Mouse (Mus musculus): ENCODE results near the gene Slc45a1. TPM values are rescaled to one million over a fixed set of nuclear protein-coding genes. Genes with fewer than 3 reads are reported as not detected.
"Not testable (repeated sequence)": the region's sequence is repeated elsewhere in the genome, so short reads cannot be mapped to it uniquely, and the experiment has no call there.

The Slc45a1 gene
- total RNA-seq, 2 experiments from 2014 or later, result not detected

- no peak for ATAC-seq (replicated peaks; ENCODE audit: low FRiP score, low TSS enrichment, poor library complexity, severe bottlenecking)
Measured at GRCm38 (mm10) chr4:150615251-150616028, 36.5 kb downstream of the Slc45a1 start.

- no peak for ATAC-seq (replicated peaks; ENCODE audit: low FRiP score, low TSS enrichment, poor library complexity, severe bottlenecking)
Measured at GRCm38 (mm10) chr4:150613715-150614114, 38.3 kb downstream of the Slc45a1 start.

- no peak for ATAC-seq (replicated peaks; ENCODE audit: low FRiP score, low TSS enrichment, poor library complexity, severe bottlenecking)
Measured at GRCm38 (mm10) chr4:150608670-150609069, 43.3 kb downstream of the Slc45a1 start.

GRCm38 (mm10) chr4:150606449-150607161, 45.4 kb downstream of the Slc45a1 start:
- ATAC-seq (replicated peaks; ENCODE audit: low FRiP score, low TSS enrichment, poor library complexity, severe bottlenecking), result no peak

GRCm38 (mm10) chr4:150605804-150606203, 46.2 kb downstream of the Slc45a1 start:
- no peak for ATAC-seq (replicated peaks; ENCODE audit: low FRiP score, low TSS enrichment, poor library complexity, severe bottlenecking)

GRCm38 (mm10) chr4:150603366-150604061, 48.5 kb downstream of the Slc45a1 start:
- ATAC-seq (replicated peaks; ENCODE audit: low FRiP score, low TSS enrichment, poor library complexity, severe bottlenecking), result no peak

GRCm38 (mm10) chr4:150601489-150601888, 50.5 kb downstream of the Slc45a1 start:
- no peak for ATAC-seq (replicated peaks; ENCODE audit: low FRiP score, low TSS enrichment, poor library complexity, severe bottlenecking)

- ATAC-seq (replicated peaks; ENCODE audit: low FRiP score, low TSS enrichment, poor library complexity, severe bottlenecking), result not testable (repeated sequence)
Measured at GRCm38 (mm10) chr4:150600503-150600902, 51.5 kb downstream of the Slc45a1 start.

GRCm38 (mm10) chr4:150599119-150599992, 52.6 kb downstream of the Slc45a1 start:
- no peak for ATAC-seq (replicated peaks; ENCODE audit: low FRiP score, low TSS enrichment, poor library complexity, severe bottlenecking)

GRCm38 (mm10) chr4:150598686-150599085, 53.3 kb downstream of the Slc45a1 start:
- no peak for ATAC-seq (replicated peaks; ENCODE audit: low FRiP score, low TSS enrichment, poor library complexity, severe bottlenecking)

GRCm38 (mm10) chr4:150595991-150596390, 56.0 kb downstream of the Slc45a1 start:
- no peak for ATAC-seq (replicated peaks; ENCODE audit: low FRiP score, low TSS enrichment, poor library complexity, severe bottlenecking)

GRCm38 (mm10) chr4:150595071-150595470, 56.9 kb downstream of the Slc45a1 start:
- no peak for ATAC-seq (replicated peaks; ENCODE audit: low FRiP score, low TSS enrichment, poor library complexity, severe bottlenecking)

GRCm38 (mm10) chr4:150594298-150594829, 57.6 kb downstream of the Slc45a1 start:
- ATAC-seq (replicated peaks; ENCODE audit: low FRiP score, low TSS enrichment, poor library complexity, severe bottlenecking), result no peak

GRCm38 (mm10) chr4:150593473-150594217, 58.3 kb downstream of the Slc45a1 start:
- ATAC-seq (replicated peaks; ENCODE audit: low FRiP score, low TSS enrichment, poor library complexity, severe bottlenecking), result no peak

- ATAC-seq (replicated peaks; ENCODE audit: low FRiP score, low TSS enrichment, poor library complexity, severe bottlenecking), result peak; percentile 82
Measured at GRCm38 (mm10) chr4:150592087-150592486, 59.9 kb downstream of the Slc45a1 start.

GRCm38 (mm10) chr4:150591602-150592001, 60.4 kb downstream of the Slc45a1 start:
- no peak for ATAC-seq (replicated peaks; ENCODE audit: low FRiP score, low TSS enrichment, poor library complexity, severe bottlenecking)

- ATAC-seq (replicated peaks; ENCODE audit: low FRiP score, low TSS enrichment, poor library complexity, severe bottlenecking), result no peak
Measured at GRCm38 (mm10) chr4:150590621-150591282, 61.2 kb downstream of the Slc45a1 start.

GRCm38 (mm10) chr4:150588300-150588621, 63.7 kb downstream of the Slc45a1 start:
- ATAC-seq (replicated peaks; ENCODE audit: low FRiP score, low TSS enrichment, poor library complexity, severe bottlenecking), result no peak
